Mouse (Mus musculus) liver, embryonic 14.5 days (tissue): ENCODE measurements at regions not wholly inside any gene's neighbourhood (a gene's known extent, or its start where the extent isn't known, plus 50 kb on each side); places are given as distances from the start of the nearest gene placed in this dataset.

Source experiments
- ATAC-seq: fragments of 200-750 bp; cut with Nextera tagmentation; 2 replicates; pipeline ENCODE4 v1.8.0; 2017; ENCODE audit warnings: moderate number of reproducible peaks, mild to moderate bottlenecking, moderate library complexity; ENCODE audit not compliant: insufficient read depth
- DNase-seq, 3 experiments: peaks; one replicate each; pipeline ENCODE4 v3.0.0-alpha.2; 2012 to 2013; ENCODE audit warnings: low read depth in 3 of 3, low spot score in 3 of 3
- H3K27ac ChIP-seq: fragments of 300-500 bp; sonication (generic); 2 replicates; pipeline ENCODE4 v1.5.1; 2014; ENCODE audit warnings: moderate library complexity, mild to moderate bottlenecking, control low read depth, inconsistent platforms
- H3K27me3 ChIP-seq: fragments of 300-500 bp; sonication (generic); 2 replicates; pipeline ENCODE4 v1.6.1; 2014; ENCODE audit warnings: mild to moderate bottlenecking, low read length, moderate library complexity; ENCODE audit not compliant: control insufficient read depth, insufficient read depth
- H3K36me3 ChIP-seq: fragments of 300-500 bp; sonication (generic); replicated peaks from 2 replicates; pipeline ENCODE4 v1.6.1; 2014; ENCODE audit warnings: low read depth; ENCODE audit not compliant: control insufficient read depth, insufficient read depth
- H3K4me1 ChIP-seq, 2 experiments: fragments of 200-500 bp in 1 of 2; fragments of 300-500 bp in 1 of 2; sonication (generic) in 1 of 2; replicated peaks; 2 replicates each; pipeline ENCODE4 v1.6.1; 2012 to 2014; ENCODE audit warnings: antibody characterized with exemption in 1 of 2, inconsistent platforms in 1 of 2, low read length in 1 of 2; ENCODE audit not compliant: control insufficient read depth in 2 of 2, insufficient read depth in 2 of 2
- H3K4me2 ChIP-seq: fragments of 300-500 bp; sonication (generic); 2 replicates; pipeline ENCODE4 v1.6.1; 2014; ENCODE audit warnings: low read depth, mild to moderate bottlenecking, control low read depth, moderate library complexity
- H3K4me3 ChIP-seq, 2 experiments: fragments of 200-500 bp in 1 of 2; fragments of 300-500 bp in 1 of 2; sonication (generic) in 1 of 2; 2 replicates each; pipeline ENCODE4 v1.5.1; 2012 to 2014; ENCODE audit warnings: low read depth in 2 of 2, low read length in 2 of 2, mild to moderate bottlenecking in 2 of 2, control low read depth in 1 of 2, inconsistent platforms in 1 of 2, moderate library complexity in 1 of 2; ENCODE audit not compliant: insufficient read depth in 1 of 2
- H3K9ac ChIP-seq: fragments of 300-500 bp; sonication (generic); replicated peaks from 2 replicates; pipeline ENCODE4 v1.6.1; 2014; ENCODE audit warnings: mild to moderate bottlenecking, control low read depth, moderate library complexity
- H3K9me3 ChIP-seq: fragments of 300-500 bp; sonication (generic); 2 replicates; pipeline ENCODE4 v1.6.1; 2016; ENCODE audit warnings: low read length, mixed read lengths; ENCODE audit not compliant: control insufficient read depth
- CTCF ChIP-seq: IDR thresholded peaks from 2 replicates; pipeline ENCODE4 v1.5.1; 2016; ENCODE audit warnings: antibody characterized with exemption, low read depth, control low read depth
- EP300 ChIP-seq: IDR thresholded peaks from 2 replicates; pipeline ENCODE4 v1.6.1; 2016; ENCODE audit warnings: antibody characterized with exemption, low read depth
- WGBS: fragments of 180-500 bp; shearing (Covaris S2); extraction: QIAGEN DNeasy Blood & Tissue Kit; methylation state at CpG from one replicate; pipeline ENCODE4 v1.1.7; 2014; ENCODE audit not compliant: insufficient replicate concordance; 5-methylcytosine and 5-hydroxymethylcytosine counted together

- no peak for ATAC-seq
- no peak for DNase-seq
- Histone ChIP-seq H3K36me3 (no peaks in the 10 kb centered on the region), H3K27me3 (no peaks in the 10 kb centered on the region), H3K9me3 (no peaks in the 10 kb centered on the region), H3K4me2 (no peak overlapping the region), H3K4me1 (no peaks in the 10 kb centered on the region), H3K9ac (no peak overlapping the region), H3K4me3 (no peak overlapping the region), H3K27ac (no peak overlapping the region)
- TF ChIP-seq CTCF: no peak
- no peak for TF ChIP-seq EP300
- 16% methylated on average over 2 of the region's 2 CpGs for WGBS
Observed at GRCm38 (mm10) chr9:32830268-32830891, 194.4 kb downstream of the Ets1 start.

- no peaks in the 10 kb centered on the region for H3K9me3 ChIP-seq
- ATAC-seq: no peak
- no peak overlapping the region for H3K9ac ChIP-seq
- H3K36me3 ChIP-seq: no peaks in the 10 kb centered on the region
- 59% methylated on average over 8 of the region's 8 CpGs for WGBS
- H3K27ac ChIP-seq: no peak overlapping the region
- H3K27me3 ChIP-seq: no peaks in the 10 kb centered on the region
- no peaks in the 10 kb centered on the region for H3K4me1 ChIP-seq
- no peak for DNase-seq
- H3K4me3 ChIP-seq: no peak overlapping the region
- TF ChIP-seq CTCF (no peak), EP300 (no peak)
- no peak overlapping the region for H3K4me2 ChIP-seq
Observed at GRCm38 (mm10) chr9:32833373-32833772, 197.4 kb downstream of the Ets1 start.

- 59% methylated on average over 13 of the region's 13 CpGs for WGBS
Observed at GRCm38 (mm10) chr9:32834751-32835625, 199.0 kb downstream of the Ets1 start.

GRCm38 (mm10) chr9:32835626-32835971 is 199.6 kb downstream of the Ets1 start:
- TF ChIP-seq CTCF (no peak), EP300 (no peak)
- ATAC-seq: no peak
- no peaks in the 10 kb centered on the region for H3K9me3 ChIP-seq
- no peaks in the 10 kb centered on the region for H3K4me1 ChIP-seq
- H3K4me2 ChIP-seq: no peak overlapping the region
- 41% methylated on average over 4 of the region's 4 CpGs for WGBS
- H3K9ac ChIP-seq: no peak overlapping the region
- no peak overlapping the region for H3K27ac ChIP-seq
- H3K36me3 ChIP-seq: no peaks in the 10 kb centered on the region
- no peak for DNase-seq
- H3K27me3 ChIP-seq: no peaks in the 10 kb centered on the region
- no peak overlapping the region for H3K4me3 ChIP-seq

More at GRCm38 (mm10) chr9:32834751-32835625, 199.0 kb downstream of the Ets1 start:
- DNase-seq (no peak), ATAC-seq (no peak)
- H3K36me3 ChIP-seq: no peaks in the 10 kb centered on the region
- no peak for TF ChIP-seq CTCF
- no peak for TF ChIP-seq EP300
- H3K4me3 ChIP-seq: no peak overlapping the region
- H3K27me3 ChIP-seq: no peaks in the 10 kb centered on the region
- no peak overlapping the region for H3K27ac ChIP-seq
- no peak overlapping the region for H3K4me2 ChIP-seq
- H3K9ac ChIP-seq: no peak overlapping the region
- no peaks in the 10 kb centered on the region for H3K9me3 ChIP-seq
- H3K4me1 ChIP-seq: no peaks in the 10 kb centered on the region

- Histone ChIP-seq H3K27me3 (no peaks in the 10 kb centered on the region), H3K4me2 (no peak overlapping the region), H3K9me3 (no peaks in the 10 kb centered on the region), H3K36me3 (no peaks in the 10 kb centered on the region), H3K9ac (no peak overlapping the region), H3K4me1 (no peaks in the 10 kb centered on the region), H3K27ac (no peak overlapping the region), H3K4me3 (no peak overlapping the region)
- TF ChIP-seq CTCF (no peak), EP300 (no peak)
- WGBS: 48% methylated on average over 5 of the region's 5 CpGs
- DNase-seq: no peak
- ATAC-seq: no peak
Observed at GRCm38 (mm10) chr9:32836371-32836770, 200.3 kb downstream of the Ets1 start.
